Mouse (Mus musculus) gastrocnemius, adult 18-20 months (tissue): ENCODE measurements around the gene Uggt1. TPM values are rescaled to one million over a fixed set of nuclear protein-coding genes. Genes with fewer than 3 reads are reported as not detected.

ENCODE experiments used
- DNase-seq: peaks from one replicate; pipeline ENCODE4 v3.0.0; 2021; ENCODE audit warnings: low spot score
- total RNA-seq, 2 experiments: library from RNA; stranded (reverse); gene quantifications; 2 replicates each; pipeline ENCODE4 v1.2.3; 2021

Uggt1 gene
- total RNA-seq, 2 experiments from 2014 or later = 28.1 to 29.3 TPM

DNA sequence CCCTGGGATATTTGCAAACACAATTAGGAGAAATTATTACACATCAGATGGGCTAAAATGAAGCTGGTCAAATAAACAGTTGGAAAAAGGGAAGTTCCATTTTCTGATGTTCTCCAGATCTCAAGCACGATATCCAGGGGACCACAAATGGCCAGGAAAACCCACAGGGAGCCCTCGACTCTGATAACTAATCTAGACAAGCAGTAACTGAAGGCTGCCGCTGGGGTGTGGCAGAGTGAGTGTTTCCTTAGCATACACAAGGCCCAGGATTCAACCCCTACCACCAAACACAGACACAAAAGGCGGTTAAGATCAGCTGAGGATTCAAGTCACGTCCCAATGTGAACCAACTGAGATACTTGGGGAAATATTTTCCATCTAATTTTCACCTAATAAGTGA, 64.5 kb downstream of the Uggt1 start:
- DNase-seq = no peak

DNA sequence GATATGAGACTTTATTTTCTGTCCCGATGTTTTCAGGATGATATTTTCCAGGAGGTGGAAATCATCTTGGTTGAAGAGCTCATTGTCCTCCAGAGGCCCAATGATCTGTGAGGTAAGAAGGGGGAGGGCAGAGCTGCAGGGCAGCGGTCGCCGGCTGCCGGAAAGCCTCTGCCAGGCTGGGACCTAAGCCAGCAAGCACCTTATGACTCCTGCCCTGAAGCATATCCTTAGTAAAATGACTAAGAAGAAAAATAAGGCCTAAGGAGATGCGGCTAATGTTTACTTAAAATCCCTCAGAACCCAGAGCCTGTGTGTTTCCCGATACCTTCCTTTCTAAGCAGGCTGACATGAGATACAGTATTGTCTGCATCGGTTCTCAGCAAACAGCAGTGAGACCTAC, 71.1 kb downstream of the Uggt1 start:
- DNase-seq = no peak

DNA sequence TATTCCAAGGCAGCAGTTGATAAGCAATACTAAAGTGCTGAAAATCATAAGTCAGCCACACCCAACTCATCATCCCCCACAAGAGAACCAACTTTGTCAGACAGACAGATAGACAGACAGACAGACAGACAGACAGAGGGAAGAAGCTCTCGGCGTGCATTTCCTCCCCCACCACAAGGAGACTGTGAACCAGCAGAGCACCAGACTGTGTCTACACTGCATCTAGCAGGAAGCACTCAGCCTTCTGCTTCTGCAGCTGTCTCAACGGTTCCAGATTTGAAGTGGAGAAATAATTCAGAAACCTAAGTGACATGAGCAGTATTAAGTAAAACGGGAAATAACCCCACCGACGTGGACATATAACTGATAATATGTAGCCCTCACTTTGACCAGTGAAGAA, 71.6 kb downstream of the Uggt1 start:
- DNase-seq = no peak

DNA sequence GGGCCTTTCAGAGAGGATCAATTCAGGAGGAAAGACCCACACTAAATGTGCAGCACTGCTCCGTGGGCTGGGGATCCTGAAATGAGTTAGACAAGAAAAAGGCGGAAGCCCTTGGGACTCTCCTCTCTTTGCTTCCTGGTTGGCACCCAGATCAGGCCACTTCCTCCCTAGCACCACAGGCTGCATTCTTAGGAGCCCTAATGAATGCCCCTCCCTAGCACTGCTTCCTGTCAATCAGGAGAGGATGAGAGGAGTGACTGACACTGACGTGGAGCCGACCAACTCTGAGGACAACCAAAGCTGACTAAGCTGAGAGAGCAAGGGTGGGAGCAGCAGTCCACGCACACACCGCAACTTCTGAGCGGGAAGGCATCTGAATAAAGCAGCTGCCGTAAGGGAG, 81.8 kb downstream of the Uggt1 start:
- DNase-seq = no peak

DNA sequence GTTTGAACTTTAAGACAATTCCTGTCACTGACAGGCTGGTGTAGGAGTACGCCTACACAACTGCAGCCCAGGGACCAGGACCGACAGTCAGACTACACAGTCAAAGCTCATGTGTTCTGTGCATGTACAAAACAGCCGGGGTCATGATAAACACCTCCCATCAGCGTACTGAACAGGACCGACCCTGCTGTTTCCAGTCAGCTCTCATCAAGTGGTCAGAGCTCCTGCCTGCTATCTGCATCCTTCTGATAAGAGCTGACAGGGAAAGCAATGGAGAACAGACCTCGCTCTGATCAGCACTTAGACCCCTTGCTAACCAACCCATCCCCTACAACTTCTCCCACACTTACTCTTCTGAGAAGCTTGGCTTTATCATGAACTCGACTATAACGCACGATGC, 83.3 kb downstream of the Uggt1 start:
- no peak for DNase-seq

DNA sequence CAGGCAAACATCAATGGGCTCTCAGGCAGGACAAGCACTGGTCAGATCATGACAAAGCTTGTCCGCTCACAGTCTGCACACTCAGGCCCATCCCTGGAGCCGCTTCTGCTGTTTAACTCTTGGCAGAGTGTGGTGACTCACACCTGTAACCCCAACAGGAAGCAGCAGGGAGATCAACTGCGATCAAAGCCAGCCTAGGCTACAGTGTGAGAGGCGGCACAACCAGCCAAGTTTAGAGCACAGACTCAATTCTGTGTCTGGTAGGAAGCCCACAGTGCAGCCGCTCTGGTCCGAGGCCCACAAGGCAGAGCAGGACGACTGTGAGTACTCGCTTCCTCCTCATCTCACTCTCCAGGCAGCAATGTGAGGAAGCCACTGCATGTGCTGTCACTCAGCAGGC, 84.3 kb downstream of the Uggt1 start:
- no peak for DNase-seq

DNA sequence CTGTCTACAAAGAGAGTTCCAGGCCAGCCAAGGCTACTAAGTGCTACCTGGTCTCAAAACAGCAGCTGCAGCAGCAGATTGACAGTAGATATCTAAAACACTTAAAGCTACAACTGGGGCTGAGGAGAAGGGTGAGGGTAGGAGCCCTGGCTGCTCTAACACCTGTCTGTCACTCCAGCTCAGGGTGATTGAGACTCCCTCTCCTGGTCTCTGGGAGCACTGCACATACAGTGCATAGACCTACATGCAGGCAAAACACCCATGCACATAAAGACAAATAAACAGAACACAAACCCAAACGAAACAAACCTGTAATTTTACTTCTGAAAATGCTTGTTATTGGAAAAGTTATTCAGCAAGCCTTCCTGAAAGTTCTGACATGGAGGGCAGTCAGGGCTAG, 95.1 kb downstream of the Uggt1 start:
- DNase-seq = peak; percentile 27

DNA sequence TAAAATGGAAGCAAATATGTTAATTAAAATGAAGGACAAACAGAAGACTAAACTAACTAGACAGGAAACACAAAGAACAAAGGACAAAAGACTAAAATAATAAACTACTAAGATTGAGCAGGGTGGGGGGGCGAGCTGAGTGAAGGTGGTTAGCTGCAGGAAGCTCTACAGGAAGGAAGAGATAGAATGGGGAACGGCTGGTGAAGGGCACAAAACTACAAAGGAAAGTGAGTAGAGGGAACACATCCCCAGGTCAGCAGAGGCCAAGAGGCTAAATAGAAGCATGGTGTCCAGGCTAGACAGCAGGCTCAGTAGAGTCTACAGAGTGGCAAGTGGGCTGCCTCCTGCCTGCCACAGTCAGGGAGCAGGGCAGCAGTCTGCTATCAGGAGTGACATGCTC, 95.7 kb downstream of the Uggt1 start:
- DNase-seq = no peak

DNA sequence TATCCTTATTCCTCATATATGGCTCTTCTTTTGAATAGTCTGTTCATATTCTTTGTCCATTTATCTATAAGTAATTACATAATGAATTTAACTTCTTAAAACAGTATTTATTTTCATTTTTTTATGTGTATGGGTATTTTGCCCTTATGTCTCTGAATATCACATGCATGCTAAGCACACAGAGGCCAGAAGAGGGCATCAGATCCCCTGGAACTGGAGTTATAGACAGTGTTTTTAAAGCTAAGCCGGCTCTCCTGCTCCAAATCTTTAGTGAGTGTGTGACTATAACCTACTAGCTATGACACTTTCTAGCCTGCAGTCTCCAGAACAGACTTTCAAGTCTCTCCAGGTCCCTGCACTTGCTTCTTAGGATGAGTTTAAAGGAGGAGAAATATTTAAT, 99.5 kb downstream of the Uggt1 start:
- peak; percentile 39 for DNase-seq

DNA sequence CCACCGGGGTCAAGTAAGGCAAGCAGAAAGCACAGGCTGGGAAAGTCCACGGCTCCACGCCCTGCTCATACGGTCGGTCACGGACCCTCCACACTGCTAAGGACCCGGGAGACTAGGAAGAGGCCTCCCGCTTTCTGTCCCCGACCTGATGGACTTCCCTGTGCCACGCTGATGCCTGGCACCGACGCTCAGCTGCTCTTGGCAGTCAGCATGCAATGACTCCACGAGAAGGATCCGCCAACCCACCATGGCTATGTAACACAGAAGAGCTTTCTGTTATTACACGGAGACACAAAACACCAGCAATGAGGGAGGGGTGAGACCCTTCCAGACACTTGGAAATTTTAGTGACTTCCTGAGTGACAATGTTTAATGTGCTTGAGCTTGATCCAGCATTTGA, 104.2 kb downstream of the Uggt1 start:
- DNase-seq = no peak

DNA sequence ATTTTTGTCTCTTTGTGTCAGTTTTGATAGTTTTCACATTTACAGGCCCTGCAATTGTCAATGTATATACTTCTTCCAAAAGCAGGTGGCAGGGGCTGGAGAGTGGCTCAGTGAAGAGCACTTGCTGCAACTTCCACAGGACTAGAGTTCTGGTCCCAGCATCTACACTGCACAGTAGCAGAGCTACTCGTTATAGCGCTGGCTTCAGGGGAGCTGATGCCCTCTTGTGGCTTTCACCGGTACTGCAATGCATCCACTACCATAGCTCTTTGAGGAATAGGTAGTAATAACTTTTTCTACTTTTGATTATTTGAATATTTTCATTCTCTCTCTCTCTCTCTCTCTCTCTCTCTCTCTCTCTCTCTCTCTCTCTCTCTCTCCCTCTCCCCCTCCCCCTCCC, 109.9 kb downstream of the Uggt1 start:
- DNase-seq = peak; percentile 75

DNA sequence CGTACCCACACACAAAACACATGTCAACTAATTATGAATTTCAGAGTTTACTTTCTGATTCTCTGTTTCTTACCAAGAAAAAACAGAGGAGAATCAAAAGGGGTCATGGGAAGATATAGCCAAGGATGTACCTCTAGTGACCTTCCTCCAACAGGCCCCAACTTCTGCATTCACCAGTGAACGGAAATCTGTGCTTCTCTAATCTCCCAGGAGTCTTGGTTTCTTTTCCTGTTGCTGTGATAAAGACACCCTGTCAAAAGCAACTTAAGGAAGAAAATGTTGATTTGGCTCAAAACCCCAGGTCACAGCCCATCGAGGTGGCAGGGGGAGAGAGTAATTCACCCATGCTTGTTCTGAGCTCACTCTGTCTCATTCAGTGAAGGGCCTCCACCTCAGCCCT, 110.9 kb downstream of the Uggt1 start:
- no peak for DNase-seq

DNA sequence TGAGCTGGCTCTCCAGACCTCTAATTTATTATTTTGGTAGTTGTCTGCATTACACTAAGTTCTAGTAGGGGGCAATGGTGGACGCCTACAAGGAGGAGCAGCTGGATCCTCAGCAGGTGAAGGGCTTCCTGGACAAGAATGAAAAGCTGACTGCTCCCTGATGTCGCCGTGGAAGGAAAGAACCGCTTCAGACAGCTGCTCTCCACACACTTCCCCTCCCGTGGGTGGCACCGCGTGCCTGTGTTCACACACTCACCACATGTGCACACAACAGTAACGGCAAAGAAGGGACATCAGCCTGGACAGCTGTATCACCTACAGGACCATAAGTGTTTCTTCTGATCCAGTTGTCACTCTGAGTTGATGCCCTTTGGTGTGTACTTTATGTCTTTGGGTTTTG, 111.5 kb downstream of the Uggt1 start:
- DNase-seq = no peak

DNA sequence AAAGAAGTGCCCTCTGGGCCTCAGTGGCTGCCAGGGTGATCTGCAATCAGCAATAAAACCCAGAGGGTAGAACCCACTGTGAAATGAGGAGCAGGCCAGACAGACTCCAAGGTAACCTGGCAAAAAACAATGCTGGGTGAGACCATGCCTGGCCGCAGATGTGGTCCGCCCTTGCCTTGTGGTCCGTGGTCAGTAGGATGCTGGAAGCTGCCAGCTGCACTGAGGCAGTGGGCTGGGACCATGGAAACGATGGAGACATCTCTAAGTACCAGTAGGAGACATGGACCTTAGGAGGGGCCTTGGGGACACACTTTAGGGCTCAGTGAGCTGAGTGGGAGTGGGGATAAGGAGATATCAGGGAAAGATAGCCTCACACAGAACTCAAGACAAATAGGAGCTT, 112.3 kb downstream of the Uggt1 start:
- DNase-seq = no peak

DNA sequence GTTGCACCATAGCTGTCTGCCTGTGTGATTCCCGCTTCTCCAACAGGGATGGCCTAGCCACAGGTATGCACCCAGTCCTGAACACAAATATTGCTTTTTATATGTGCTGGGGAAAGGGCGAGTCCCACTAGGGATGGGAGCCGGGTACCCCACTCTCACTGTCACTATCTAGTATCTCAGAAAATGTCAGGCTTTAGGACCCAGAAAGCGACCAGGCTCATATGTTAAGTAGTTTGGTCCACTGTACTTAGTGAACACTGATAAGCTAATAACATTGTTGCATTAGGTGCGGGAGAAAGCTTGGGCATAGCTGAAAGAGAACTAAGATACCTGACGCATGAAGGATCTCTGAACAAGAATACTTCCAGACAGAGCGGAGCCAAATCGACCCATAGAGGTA, 112.8 kb downstream of the Uggt1 start:
- no peak for DNase-seq

DNA sequence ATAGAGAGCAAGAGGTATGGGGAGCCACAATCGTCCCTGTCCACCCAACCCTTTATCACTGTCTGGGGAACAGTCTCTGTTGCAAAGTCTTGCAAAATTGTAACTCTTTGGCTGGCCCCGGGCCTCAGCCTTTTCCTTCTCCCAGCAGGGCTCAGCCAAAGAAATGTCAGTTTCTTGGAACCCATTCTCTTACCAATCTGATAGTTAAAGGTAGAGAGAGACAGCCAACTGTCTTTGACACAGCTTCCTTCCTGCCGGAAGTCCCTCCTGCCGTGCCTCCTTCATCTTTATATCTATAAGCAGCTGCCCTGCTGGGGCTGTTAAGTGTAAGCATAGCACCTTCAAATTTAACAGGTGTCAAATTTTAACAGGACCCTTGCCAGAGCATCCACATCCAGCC, 113.4 kb downstream of the Uggt1 start:
- no peak for DNase-seq

DNA sequence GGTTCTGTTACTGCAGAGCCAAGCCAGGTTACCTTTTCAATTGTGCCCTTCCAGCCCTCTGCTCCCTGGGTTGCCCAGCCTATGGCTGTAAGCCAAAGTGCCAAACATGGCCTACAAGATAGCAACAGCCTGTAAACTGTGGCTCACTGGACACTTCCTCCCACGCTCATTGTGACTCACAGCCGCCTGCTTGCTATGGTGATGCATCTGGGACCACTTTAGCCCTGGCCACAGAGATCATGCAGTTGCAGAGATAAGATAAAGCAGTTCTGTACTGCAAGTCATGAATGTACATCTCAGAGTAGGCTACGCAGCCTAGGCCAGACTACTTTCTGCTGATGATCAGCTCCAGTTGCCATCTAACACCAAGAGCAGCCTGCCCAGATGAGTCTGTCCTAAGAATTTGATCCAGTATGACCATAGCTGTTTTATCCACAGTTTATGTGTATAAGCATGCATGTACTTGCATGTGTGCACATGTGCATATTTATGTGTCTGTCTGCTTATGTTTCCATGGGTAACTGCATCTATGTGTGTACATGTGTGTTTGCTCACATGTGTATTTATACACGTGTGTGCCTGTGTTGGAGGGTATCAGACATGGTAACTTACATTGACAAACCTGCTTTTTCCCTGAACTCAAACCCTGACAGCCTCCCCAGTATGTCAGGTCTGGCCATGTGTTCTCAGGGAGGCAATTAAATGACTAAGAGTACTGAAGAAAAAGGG, 114.0 kb downstream of the Uggt1 start:
- DNase-seq = no peak

DNA sequence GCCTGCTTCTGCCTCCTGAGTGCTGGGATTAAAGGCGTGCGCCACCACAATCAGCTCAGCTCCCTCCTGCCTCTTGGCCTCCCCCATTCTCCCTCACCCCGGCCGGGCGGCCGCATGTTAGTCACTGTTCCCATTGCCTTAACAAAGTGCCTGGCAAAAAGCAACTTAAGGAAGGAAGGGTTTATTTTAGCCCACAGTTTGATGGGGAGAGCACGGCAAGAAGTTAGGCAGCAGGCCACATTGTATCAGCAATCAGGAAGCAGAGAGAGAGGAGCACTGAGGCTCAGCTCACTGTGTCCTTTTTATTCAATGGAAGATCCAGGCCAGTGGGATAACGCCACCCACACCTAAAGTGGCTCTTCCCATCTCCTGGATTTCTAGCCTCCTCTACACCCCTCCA, 114.6 kb downstream of the Uggt1 start:
- no peak for DNase-seq

DNA sequence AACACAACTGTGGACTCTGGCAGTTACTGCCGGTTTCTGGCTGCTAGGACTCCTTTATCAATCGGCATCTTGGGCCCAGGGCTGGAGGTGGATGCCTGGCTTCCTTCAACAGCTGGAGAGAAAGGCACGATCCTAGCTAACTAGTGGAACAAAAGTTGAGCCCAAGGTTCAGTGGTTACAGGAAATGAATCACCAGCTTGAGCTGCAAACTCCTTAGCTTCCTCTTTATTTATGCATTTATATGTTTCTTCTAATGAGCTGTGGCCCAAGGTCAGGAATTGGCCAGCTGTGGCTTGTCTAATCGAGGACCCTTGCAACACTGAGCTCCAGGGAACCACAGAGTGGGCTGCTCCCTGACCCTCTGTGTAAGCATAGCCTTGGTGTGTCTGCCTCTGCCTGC, 115.4 kb downstream of the Uggt1 start:
- DNase-seq = no peak

DNA sequence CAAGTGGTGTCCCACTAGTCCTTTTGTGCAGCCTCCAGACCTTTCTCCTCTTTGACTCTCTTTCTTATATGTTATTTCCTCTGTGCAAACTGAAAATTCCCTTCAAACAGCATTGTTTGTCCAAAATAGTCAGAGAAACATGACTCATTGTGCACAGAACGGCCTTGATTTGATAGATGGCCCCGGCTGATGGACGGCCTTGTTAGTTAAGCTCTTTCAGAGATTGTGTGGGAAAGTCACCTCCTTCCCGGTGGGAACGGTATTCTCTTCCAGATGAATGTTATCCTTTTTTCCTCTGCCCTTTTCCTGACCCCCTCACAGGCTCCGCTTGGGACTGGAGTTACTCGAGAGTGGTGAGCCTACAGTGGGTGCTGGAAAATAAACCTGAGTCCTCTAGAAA, 119.4 kb downstream of the Uggt1 start:
- DNase-seq = no peak

DNA sequence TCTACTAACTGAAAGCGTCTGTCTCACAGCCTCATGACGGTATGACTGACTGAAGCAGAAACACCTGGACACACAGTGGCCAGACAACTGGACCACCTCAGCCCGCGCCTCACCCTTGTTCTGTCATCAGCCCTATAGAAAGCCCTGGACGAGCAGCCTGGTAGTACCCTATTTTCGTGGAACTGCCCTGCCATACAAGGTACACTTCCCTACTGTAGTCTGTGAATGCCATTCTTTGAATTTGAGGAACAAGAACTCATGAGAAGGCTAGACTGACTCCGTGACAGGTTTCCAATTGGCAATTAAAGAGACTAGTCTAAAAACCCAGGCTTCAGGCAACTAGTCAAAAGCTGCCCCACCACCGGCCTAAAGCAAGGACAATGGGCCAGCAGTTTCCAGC, 123.3 kb downstream of the Uggt1 start:
- DNase-seq = no peak

DNA sequence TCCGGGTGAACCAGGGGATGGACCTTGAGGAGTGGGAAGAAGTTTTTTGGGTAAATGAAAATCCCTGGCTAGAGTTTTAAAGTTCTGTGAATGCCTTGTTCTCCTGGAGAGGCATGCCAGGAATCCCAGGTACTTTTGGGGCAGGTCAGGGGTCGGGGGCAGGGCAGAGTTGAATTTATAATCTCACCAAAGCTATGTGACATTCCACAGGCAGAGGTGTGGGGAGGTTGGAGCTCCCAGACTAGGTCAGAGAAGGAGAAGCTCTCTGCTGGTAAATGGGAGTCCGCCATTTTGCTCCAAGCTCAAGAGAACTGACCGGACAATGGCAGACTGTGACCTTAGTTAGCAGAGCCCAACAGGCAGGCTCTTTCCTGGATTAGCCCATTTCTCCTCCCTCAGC, 125.1 kb downstream of the Uggt1 start:
- DNase-seq = no peak

DNA sequence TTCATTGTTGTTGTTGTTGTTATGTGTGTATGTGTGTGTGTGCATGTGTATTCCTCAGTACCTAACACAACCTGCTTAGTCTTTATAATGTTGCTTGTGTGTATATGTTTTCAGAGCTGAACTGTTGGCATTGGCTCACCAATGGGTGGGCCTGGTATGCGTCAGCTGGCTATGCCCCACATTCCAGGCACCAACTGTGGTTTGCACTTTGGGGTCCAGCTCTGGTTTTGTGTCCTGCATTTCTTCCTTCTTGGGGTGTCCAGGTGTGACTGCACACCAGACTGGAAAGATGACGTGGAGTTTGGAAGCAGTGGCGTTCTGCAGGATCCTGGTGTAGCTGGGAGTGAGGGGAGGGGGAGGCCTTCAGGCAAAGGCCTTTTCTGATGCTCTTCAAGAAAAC, 125.6 kb downstream of the Uggt1 start:
- DNase-seq = no peak

DNA sequence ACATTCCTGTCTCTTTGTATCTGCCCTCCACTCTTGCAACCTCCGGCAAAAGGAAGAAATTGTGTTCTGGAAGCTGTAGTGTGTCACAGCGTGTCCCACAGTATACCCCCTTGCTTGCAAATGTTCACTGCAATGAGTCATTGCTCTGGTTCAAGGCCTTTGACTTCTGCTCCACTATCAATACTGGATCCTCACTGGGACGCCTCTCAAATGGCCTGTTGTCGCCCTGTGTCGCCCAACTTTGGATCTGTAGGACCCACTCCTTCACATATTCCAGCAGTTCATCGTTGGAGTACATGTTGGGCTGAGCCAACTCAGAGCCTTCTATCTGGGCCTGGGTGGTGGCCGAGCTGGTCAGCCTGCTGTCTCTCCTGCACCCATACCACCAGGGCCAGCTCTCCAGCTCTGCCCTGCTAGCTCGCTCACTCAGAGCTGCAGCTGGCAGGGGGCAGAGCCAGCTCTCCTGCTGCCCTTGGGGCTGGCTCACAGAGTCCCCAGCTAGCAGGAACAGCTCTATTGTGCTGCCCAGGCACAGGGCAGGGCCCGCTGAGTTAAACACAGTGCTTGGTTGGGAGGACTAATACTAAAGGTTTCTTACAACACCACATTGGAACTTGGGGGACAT, 126.3 kb downstream of the Uggt1 start:
- DNase-seq = no peak
